Mouse (Mus musculus) embryo, embryonic 11 days (tissue): ENCODE data around the gene Aven.
"Not testable (repeated sequence)": the region's sequence is repeated elsewhere in the genome, so short reads cannot be mapped to it uniquely, and the experiment has no call there.

Experiments used
- DNase-seq: peaks from one replicate; pipeline ENCODE4 v3.0.0-alpha.2; 2015

Gene Aven

DNA sequence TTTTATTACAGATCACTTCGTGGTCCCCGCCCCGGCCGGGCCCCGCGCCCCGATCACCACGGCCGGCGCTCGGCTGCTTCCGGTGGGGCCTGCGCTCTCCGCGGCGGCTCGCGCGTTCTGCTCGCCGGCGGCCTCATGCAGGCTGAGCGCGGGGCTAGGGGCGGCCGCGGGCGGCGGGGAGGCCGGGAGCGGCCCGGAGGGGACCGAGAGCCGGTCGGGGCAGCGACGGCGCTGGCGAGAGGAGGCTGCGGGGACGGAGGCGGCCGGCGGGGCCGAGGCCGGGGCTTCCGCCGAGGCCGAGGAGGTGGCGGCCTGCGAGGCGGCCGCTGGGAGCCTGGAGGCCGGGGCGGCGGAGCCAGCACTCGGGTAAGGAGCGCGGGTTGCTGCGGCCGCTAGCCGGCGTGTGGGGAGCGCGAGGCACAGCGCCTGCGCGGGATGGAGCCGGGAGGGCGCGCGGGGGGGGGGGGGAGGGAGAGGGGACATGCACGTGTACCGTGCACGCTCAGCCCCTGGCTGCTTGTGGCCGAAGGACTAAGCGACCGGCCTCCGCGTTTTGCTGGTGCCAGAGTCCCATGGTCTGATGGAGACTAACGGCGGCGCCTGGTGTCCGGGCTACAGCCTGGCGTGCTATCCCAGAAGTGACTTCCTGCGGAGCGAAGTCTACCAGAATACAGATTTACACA lies at the start of gene Aven:
Gene Aven (plus strand): TSS at position 109 of the 683 bp plus-strand sequence.
- peak; percentile 92 for DNase-seq

DNA sequence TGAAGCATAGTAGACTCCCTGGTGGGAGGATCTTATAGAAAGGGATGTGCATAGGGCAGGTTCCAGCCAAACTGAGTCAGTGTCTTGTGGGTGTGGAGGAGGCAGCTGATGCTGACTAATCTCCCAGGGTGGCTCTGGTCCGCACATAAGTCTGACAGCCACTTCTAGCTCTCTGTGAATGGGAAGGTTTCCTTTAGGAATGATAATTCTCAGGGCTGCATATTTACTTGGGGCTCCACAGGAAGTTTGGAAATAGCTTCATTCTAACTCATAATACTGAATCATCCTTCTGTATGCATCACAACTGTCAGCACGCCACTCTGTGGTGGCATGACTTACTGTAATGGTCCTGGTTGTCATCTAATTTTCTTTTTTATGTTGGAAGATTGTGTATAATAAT lies 49.3 kb upstream of the Aven start:
- DNase-seq = no peak

DNA sequence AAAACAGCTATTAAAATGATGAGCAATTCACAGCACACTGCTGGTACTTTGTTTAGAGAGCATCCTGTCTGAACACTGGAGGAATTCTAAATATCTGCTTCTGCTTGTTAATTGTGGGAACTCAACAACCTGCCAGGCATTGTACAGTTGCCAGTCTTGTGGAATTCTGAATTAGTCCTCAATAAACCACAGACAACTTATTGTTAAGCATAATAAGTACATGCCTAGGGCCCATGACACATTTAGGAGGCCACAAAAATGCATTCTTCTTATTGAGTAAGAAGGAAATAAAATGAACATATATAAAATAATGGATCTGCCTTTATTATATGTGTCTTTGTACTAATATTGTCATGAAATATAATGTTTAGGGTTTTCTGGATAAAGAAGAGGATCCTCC lies 47.3 kb upstream of the Aven start:
- DNase-seq = no peak

DNA sequence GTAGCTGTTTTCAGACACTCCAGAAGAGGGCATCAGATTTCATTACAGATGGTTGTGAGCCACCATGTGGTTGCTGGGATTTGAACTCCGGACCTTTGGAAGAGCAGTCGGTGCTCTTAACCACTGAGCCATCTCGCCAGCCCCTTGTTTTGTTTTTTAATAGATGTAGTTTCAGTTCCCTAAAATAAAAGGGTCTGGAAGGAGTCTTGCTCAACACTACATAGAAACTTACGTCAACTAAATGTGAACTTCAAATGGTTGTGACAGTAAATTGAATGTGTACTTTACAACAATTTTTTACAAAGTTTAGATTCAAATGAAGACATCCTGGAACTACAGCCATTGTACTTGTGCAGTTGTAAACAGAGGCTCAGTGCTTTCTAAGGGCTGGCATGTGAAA lies 44.7 kb upstream of the Aven start:
- not testable (repeated sequence) for DNase-seq

DNA sequence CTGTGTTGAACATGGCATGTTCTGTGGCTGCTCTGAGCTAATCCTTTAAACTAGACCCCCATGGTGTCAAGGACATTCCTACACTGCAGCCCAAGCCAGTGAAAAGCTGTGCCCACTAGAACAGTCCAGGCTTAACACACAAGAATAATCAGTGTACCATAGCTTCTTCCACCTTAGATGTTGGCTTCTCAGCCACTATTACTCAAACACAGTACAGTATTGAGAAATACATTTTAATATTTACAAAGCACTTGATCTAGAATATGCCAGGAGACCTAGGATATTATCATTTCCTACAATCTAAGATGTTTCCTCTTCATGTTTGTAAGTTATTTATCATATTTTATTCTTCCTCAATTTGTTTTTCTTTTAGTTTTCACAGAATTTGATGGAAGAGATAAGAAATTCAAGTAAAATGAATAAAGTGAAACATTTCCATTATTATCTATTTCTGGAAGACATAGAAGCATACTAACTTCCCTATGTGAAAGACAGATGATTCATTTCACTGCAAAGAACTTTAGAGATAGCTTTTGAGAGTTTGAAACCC lies 44.2 kb upstream of the Aven start:
- no peak for DNase-seq

DNA sequence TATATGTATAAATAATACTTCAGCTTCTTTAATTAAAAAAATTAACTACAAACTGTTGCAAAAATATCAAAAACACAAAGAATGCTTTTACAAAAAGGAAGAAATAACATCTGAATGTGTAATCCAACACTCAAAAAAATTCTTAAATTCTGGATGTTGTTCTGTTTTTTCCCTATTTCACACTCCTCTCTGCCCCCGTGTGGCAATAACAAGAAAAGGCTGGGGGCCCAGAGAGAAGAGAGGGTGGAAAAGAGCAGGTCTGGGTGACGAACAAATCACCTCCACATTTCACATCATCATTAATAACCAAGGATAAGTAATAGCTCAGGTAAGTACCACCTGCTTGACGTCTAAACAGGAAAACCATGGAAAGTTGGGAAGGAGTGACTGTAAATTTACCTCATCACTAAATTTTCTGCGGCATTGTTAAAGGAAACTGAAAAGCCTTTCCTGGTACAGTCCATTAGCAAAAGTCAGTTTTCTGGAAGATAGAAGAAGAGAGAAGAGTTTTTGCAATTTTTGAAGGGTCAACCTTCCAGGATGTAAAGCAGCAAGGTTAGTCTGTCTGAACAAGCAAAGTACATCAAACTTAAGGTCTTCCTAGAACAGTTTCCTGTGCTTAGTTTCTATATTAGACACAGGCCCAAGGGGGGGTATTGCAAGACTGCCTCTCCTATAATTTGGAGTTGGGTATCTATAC lies 43.0 kb upstream of the Aven start:
- DNase-seq = peak; percentile 25

DNA sequence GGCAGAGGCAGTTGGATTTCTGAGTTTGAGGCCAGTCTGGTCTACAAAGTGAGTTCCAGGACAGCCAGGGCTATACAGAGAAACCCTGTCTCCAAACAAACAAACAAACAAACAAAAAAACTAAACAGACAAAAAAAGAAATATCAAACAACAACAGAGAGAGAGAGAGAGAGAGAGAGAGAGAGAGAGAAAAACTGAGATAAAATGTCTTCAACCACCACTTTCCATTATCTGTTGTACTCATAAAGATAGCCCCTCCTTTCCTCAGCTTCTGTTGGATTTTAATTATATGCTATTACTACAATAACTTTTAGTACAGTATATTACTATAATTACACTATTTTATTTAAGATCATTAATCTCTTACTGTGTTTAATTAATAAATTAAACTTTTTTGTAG lies 40.3 kb upstream of the Aven start:
- not testable (repeated sequence) for DNase-seq

DNA sequence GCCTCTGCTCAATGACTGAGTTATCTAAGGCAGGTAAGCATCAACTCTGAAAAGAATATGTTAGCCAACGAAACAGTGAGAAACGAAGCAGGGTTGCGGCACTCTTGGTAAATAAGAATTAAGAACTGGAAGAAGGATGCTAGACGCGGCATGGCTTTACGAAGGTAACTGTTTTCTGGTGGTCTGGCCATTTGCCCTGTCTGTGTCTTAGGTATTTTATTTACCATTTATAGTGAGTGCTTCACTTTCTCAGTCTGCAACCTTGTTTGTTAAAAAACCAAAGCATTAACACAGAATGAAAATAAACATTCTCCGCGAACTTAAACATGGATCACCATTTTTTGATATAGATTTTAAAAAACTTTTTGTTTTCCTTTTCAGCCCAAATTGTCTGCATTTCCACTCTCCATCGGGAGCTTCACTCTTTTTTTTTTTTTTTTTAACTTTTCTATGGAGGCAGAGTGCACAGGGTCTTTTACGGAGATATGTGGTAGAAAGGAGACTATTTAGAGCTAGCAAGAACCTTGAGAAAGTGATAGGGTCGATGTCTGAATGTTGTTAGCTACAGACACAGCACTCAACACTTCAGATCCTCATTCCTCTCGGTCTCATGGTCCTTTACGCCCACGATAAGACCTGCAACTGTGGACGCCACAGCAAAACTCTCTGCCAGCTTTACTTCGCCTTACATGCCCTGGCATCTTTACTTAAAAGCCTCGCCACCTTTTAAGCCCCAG lies 38.5 kb upstream of the Aven start:
- DNase-seq = no peak

DNA sequence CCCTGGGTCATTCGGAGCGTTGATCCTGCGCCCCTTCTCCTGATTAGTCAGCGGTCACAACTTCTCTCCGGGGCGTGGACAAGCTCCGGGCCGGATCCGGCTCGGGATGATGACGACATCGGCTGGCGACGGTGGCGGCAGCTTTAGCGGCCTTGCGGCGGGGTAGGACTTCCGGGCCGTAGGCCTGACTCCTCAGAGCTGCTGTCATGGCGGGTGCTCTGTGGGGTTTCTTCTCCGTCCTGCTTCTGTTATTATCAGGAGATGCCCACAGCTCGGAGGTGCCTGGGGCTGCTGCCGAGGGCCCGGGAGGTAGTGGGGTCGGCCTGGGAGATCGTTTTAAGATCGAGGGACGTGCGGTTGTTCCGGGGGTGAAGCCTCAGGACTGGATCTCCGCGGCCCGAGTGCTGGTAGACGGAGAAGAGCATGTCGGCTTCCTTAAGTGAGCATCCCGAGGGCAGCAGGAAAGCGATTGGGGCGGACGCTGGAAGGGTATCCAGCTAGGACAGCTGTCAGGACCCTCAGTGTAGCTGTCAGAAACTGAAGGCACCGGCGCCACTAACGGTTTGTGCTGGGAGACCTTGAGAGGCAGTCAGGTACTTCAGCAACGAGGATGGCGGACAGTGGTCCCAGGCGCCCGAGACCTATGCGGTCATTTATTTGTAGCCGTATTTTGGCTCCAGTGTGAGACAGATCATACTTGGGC lies 37.8 kb upstream of the Aven start, which contains the start of gene Emc7:
Gene Emc7 (plus strand): TSS at position 136 of the 703 bp plus-strand sequence.
- DNase-seq = peak; percentile 97

DNA sequence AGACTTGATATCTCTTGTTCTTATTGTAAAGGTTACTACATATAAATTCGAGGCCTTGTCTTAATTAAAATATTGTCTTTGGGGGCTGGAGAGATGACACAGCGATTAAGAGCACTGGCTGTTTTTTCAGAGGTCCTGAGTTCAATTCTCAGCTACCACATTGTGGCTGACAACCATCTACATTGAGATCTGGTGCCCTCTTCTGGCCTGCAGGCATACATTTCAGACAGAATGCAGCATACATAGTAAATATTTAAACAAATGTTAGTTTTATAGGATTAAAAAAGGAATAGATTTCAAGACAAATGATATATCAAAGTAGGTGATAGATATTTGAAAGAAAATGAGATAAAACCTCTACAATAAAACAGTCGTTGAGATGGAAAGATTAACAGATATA lies 32.2 kb upstream of the Aven start:
- no peak for DNase-seq

DNA sequence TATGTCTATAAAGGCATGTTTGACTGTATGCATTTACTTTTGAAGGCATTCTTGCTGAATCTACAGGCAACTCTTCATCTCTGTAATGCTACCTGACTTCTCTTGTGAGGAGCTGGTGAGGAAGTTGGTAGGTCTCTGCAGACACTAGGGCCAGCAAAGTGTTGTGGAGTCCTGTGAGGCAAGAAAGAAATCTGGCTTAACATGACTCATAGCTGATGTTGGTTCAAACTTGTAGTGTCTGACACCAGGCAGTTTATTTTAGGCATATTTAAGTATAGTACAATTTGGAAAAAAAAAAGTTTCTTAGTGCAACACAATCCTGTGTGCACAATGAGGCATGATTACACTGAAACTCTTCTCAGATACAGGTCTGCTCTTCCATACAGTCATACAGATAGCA lies 23.2 kb upstream of the Aven start:
- no peak for DNase-seq

DNA sequence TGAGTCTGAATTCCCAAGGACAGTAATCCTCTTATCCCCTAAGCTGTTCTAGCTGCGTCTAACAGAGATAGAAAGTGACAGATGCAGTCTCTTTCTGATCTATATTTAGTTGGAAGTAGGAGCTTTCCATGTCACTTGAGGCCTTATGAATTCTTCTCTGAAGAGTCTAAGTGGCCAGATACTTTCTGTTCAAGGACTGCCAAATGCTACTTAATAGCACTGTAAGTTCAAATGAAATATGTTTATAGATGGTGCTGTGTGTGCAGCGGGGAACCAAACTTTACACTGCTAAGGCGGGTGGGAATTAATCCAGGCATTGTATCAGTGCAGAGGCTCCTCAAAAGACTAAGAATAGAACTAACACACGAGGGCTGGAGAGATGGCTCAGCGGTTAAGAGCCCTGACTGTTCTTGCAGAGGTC lies 21.8 kb upstream of the Aven start:
- no peak for DNase-seq

DNA sequence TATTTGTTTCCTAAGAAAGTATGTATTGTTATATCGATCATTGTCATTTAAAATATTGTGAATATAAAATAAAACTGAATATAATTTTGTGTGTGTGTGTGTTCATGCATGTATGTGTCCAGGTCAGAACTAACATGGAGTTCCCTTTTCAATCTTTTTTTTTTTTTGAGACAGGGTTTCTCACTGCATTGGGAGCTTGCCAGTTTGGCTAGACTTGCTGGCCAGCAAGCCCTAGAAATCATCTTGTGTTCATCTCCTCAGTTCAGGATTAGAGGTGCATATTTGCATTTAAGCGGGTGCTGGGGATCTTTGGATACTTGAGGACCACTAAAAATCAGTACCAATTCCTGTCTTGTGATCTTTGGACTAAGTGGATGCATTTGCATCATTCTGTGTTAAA lies 20.7 kb upstream of the Aven start:
- no peak for DNase-seq

DNA sequence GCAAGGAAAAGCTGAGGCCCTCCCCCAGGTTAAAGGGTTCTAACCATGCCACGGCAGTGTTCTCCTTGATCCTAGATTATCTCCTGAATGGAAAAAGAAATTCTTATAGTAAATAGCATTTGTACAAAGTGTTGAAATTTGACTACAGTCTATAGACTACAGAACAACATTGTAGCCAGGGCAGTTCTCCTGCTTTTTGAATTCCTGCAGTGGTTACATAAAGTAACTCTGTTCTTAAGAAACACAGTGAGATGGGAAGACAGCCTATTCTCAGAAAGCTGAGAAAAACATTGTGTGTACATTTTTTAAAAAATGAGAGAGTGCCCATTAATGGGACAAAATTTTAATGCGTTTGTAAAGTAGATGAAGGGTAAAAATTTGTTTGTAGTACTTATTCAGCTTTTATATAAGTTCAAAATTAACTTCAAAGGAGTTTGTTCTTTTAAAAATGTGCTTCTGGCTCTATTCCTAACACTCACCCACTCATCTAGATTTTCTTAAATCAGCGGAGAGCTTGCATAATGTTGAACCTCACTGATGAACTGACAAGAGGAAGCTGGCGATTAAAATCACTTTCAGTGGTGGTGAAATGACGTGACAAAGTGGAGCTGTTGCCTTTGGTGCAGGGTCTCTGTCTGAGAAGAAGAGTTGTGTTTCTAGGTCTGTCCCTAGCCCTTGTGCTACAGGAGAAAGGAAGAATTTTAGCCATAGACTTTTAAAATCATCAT lies 17.6 kb upstream of the Aven start:
- no peak for DNase-seq

DNA sequence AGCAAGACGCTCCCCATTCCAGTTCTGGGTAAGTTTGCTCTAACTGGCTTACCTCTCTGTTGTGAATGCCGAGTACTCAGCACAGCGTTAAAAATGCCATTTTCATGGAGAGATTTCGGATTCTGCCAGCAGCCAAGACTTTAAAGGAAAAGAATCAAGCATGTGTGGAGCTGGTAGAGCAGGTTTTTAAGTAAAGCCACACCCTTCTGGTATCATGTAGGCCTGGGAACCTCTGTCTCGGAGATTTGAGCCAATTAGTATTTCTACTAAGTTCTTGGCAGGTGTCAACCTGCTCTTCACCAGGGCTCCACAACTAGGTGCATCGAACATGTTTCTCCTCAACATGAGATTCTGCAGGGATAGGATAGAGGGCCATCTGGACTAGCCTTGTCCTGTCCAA lies 16.2 kb upstream of the Aven start:
- no peak for DNase-seq

DNA sequence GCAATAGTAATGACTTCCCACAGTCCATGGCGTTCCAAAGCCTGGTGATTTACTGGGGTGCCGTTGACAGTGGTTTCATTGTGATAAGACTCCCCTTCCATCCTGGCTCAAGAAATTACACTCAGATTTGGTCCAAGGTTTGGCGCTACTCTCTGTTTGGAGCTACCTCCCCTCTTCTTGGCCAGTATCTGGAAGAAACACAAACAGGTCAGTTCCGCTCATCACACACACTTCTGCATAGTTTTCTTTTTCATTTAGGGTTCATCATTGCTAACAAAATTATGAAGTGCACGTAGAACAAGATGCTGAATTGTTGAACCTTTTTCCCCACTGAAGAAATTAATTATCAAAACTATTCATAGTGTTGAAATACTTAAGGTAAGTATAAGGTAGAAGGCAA lies 12.1 kb upstream of the Aven start, which contains the start of gene Chrm5:
Gene Chrm5 (minus strand): TSS at position 101 of the 400 bp plus-strand sequence.
- no peak for DNase-seq

DNA sequence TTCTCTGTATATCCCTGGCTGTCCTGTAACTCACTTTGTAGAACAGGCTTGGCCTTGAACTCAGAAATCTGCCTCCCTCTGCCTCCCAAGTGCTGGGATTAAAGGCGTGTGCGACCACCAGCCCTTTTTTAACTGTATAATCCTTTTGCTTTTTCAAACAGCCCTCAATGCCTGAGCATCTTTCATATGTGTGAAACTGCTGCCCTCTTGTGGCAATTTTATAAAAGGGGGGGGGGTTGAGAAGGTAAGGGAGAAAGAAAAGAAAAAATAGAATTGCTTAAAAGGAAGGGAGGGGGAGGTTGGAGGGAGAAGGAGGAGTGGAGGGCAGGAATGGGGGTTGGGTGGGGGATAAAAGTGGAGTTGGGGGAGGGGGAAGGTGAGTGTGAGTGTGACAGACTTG lies 11.2 kb upstream of the Aven start:
- DNase-seq = peak; percentile 73

DNA sequence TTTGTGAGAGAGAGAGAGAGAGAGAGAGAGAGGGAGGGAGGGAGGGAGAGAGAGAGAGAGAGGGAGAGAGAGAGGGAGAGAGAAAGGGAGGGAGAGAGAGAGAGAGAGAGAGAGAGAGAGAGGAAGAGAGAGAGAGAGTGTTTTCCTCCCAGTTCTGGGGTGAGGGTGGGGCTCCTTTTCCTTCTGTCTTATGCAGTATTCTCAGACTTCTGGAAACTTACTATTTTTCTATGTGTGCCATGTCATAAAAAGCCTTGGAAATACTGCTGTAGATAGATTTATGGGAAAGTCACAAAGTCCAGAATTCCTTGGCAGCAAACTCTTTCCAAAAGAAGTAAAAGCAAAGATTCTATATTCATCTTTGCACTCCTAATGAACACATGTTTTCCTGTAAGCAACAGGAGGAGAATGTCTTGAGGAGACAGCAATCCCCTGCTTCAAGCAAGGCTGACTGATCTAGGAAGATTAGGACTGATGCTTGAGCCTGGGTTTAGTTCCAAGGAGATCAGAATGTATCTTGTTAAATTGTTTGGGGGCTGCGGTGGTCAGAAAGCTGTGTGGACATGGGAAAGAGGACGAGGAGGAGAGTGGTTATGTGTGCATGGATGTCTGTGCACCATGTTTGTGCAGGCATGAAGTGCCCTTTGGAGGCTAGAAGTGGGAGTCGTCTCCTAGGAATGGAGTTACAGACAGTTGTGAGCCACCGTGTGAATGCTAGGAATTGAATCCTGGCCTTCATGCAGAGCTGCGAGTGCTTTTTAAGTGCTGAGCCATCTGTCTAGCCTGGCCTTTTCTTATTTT lies 10.0 kb upstream of the Aven start:
- DNase-seq = no peak

DNA sequence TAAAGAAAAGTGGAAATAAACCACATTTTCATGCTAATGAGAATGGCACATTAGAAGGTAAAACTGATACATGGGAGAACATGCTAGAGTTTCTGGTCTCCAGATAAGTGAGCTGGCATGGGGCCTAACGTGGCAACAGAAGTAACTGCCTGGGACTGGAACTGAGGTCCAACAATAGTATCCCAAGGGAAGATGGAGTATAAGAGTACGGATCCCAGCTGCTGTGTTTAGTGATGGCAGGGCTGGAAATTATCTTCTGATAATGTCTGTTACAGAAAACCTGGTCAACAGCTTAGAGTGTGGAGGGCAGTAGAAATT lies 9.5 kb upstream of the Aven start:
- no peak for DNase-seq

DNA sequence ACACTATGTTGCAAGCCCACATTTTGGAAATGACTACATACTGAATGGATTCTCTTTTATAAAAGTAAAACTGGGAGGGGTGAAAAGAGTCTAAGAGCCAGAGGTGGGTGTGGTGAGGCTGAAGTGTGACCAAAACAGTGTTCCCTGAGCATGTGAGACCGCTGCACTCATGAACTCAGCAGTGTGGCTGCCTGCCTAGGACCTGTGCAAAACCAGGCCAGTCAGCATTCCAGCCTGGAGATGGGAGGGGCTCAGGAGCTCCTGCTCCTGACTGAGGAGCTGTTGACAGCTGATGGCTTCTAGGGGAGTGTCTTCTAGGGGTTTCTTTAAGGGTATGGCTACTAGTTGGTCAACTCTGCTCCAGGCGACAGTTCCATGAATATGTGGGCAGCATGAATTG lies 7.9 kb upstream of the Aven start:
- DNase-seq = no peak

DNA sequence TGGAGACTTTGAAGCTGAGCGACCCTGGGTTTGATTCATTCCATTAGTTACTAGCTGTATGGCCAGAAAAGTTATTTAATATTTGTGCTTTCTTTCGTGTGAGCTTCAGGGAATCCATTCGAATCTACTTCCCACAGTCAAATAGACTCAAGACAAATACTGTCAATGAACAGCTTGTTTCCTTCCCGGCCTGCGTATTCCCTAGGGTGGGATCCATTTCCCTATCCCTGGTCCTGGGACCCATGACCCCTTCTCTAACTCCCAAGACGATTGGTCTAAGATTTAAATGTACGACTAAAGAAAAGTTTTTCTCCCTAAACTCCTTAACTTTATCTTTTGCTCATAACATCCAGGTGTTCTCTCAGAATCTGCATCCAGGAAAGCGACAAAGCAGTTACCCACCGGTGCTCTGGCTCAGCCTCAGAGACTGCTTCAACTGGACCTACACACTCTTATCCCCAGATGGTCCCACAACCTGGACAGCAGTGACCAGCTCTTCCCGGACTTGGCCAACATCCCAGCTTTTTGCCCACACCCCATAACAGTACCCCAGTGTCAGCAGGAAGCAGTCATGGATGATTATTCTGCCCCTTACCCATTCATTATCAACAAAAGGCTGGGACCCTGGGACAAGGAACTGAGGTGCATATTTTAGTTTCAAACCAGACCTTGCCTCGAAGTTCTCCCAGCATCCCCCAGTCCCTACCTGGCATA lies 2.1 kb upstream of the Aven start:
- no peak for DNase-seq
